Mouse (Mus musculus) hematopoietic stem cell, adult 5-6 weeks (primary cell): ENCODE results near the gene Gxylt2. TPM values are rescaled to one million over a fixed set of nuclear protein-coding genes. Genes with fewer than 3 reads are reported as not detected.
A peak's percentile ranks its signal among the peaks of the same experiment; 100 is the strongest.

Source experiments
- ATAC-seq, 2 experiments: fragments of 125-278 bp in 1 of 2; replicated peaks in 1 of 2; 2 replicates each; pipeline ENCODE4 v1.8.0; 2016 to 2017; ENCODE audit warnings: inconsistent platforms in 2 of 2, mild to moderate bottlenecking in 2 of 2, moderate number of reproducible peaks in 2 of 2, low read depth in 1 of 2, moderate TSS enrichment in 1 of 2; ENCODE audit not compliant: low FRiP score in 2 of 2, poor library complexity in 2 of 2, severe bottlenecking in 2 of 2, insufficient read depth in 1 of 2, low TSS enrichment in 1 of 2
- total RNA-seq: library from RNA; stranded (forward); fragments of 172-1452, 232-1000 nt; gene quantifications from 2 replicates; pipeline ENCODE4 v1.2.3, GENCODE M21; 2017

The Gxylt2 gene
- total RNA-seq, 1 experiment from 2014 or later = not detected

DNA sequence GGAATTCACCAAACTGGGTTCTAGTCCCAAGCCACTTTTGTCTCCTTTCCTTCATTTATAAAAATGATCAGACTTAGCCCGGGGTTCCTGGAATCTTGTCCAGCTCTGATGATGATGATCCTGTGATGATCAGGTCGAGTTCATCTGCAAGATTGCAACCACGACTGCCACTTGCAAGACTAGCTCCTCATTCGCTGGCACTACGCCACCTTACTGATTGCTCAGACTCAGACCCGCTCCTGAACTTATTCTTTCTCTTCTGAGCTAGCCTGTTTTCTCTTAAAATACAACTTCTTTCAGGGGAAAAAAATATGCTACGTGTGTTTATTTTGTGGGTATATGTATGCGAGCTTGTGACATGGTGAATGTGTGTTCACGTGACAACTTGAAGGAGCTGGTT is 4.5 kb downstream of the Gxylt2 start:
- ATAC-seq = no peak

DNA sequence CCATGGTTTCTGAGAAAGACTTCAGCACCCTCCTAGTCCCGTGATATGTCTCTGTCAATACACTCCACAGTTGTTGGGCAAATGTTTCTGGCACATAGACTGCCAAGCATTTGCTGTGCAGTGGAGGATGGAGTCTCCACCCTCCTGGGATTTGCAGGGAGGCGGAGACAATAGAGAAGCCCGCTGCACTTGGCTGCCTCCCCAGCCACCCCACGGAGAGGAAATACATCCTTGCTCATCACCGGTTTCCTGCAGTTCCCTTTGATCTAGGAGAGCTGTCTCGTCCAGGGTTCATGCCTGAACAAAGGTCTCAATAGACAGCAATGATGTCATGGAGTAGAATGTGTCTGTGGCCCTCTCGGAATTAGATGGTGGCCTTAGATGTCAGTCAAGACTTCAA is 4.9 kb downstream of the Gxylt2 start:
- ATAC-seq = no peak

DNA sequence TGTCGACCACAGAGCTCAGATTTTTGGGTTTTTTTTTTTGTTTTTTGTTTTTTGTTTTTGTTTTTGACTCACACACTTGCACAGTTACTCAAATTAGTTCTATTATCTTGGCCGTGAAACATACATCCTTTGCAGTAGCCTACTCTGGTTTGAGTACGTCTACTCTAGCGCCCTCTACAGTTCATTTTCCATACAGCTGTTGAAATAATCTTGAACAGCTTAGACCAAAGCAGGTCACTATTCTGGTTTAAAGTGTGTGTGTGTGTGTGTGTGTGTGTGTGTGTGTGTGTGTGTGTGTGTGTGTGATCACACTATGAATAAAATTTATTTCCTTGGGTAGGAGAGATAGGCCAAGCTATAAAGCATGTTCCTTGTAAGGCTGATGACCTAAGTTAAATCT is 5.6 kb downstream of the Gxylt2 start:
- ATAC-seq = no peak

DNA sequence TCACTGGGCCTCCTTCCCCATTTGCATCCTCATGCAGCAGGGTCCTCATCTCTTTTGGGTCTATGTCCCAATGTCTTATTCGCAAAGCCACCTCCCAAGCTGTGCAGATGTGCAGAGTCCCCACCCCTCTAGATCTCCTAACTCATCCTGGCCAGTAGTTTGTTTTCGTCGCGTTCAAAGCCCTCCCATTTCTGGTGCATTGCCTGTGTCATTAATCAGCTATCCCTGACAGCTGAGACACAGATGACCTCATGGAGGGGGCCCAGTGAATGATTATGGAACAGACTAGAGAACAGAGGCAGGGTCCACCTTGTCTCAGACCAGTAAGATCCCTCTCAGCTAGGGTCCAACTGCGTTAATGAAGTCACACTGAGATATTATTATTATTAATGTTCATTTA is 6.3 kb downstream of the Gxylt2 start:
- ATAC-seq = no peak

DNA sequence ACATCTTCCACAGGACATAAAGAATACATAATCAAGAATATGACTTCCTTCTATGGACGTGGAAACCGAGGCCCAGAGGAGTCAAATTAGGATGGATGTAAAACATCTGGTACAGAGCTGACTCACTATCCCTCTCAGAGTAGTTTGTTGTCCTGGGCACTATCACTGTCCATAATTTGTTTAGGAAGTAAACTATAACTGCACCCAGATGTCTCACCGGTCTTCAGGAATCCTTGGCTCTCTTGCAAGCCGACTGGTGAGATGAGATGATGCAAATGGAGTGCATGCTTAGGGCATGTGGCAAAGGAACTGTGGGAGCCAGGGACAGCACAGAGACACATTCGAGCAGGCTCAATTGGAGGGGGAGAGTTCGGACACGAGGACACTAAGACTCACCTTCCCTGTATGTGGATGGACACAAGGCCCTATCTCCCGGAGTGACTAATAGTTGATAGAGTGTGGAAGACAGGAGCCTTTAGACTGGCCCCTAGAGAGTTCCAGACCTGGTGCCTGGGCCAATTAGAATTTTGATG is 10.8 kb downstream of the Gxylt2 start:
- no peak for ATAC-seq

DNA sequence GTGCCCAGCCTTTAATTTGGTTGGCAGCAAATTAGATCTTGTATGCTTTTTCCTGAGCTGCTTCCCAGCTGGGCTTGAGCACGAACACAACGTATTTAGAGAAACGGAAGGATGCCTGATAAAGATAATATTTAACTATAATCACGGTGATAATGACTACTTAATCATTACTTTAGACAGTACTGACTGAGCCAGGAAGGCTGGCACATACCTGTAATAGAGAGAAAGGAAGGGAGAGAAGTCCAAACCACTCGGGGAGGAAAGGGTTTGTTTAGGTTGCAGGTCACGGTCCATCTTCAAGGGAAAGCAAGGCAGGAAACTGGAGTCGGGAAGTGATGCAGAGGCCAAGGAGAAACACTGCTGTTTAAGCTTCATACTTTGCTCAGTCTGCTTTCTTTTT is 11.6 kb downstream of the Gxylt2 start:
- no peak for ATAC-seq

DNA sequence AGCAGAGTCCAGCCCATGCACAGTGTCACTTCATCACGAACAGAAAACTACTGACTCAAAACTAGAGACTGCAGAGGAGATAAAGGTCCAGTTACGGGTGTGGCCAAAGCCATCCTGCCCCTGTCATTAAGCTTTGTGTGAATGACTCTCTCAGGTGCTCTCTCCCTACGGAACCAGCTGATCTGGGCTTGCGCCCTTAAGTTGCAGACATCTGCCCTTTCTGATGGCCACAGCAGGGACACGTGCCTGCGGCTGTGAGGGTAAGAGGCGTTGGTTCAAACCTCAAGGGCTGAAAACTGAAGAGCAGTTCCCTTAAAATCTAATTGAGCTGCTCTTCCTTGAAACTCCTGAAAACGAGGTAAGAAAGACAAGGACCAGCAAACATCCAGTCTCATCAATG is 12.3 kb downstream of the Gxylt2 start:
- no peak for ATAC-seq

DNA sequence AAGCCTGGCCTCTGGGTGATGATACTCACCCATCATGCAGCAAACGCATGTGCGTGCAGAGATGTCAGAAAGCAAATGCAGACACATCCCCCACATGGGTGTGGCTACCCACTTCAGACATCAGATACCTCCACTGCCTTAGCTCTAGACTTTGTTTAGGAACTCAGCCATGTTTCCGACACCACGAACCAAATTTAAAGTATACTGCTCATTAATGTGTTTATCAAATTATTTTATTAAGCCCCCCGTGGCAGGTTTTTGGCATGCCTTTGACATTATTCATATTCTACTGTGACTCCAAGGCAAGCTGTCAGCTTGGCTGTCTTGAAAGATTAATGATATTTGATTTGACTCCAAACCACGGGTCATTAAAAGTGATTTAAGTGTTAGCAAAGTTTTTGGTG is 15.6 kb downstream of the Gxylt2 start:
- no peak for ATAC-seq

DNA sequence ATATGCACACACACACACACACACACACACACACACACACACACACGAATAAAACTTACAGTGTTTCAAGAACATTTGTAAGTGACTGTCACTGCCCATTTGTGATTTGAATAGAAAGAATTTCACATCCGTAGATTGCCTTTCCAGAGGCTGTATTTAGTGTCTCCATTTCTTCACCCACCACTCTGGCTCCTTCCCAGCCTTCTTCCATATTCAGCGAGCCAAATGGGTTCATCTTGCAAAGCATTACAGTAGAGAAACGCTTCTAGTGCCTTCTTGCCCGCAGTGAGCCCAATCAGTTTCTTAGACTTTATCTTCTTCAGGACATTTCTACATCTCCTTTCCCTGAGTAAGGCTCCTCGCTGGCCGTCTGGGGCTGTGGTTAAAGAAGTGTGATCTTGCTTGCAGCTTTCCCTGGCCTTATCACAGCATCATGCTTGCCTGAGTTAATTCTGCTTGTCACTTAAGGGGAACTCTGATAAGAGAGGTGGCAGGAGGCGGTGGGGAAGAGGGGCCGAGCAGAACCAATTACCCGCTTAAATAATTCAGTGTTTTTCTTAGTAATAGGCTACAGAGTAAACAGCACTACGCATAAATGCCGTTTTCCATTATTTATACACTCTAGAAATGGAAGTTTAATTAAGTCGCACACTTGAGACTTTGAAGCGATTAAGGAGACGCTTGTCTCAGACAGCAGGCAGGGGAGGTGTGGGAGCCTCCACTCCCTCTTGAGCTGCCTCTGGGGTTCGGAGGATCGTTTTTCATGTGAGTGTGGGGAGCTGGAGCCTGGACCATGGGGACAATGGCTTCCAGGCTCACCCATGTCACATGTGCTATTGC is 16.6 kb downstream of the Gxylt2 start:
- peak; percentile 42 to 49; a peak in 1 of 4 replicates for ATAC-seq

DNA sequence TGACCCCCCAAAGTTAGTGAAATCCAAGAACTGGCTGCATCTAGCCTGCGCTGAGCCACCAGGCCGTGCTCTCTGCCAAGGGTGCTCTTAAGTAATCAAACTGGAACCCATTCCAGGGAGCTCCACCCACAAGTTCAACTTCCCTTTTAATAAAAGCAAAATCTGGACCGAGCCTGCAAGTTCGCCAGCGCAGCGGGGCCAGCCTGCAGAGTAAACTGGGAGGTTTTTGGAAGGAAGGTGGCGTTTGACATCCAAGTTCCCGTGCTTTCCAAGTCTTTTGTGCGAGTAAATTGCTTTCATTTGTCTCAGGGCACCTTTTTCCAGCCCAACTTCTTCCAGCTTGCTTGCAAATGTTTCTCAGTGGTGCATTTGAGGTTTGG is 27.5 kb downstream of the Gxylt2 start:
- peak in 1 of 2 experiments; percentile 62; a peak in 2 of 4 replicates for ATAC-seq

DNA sequence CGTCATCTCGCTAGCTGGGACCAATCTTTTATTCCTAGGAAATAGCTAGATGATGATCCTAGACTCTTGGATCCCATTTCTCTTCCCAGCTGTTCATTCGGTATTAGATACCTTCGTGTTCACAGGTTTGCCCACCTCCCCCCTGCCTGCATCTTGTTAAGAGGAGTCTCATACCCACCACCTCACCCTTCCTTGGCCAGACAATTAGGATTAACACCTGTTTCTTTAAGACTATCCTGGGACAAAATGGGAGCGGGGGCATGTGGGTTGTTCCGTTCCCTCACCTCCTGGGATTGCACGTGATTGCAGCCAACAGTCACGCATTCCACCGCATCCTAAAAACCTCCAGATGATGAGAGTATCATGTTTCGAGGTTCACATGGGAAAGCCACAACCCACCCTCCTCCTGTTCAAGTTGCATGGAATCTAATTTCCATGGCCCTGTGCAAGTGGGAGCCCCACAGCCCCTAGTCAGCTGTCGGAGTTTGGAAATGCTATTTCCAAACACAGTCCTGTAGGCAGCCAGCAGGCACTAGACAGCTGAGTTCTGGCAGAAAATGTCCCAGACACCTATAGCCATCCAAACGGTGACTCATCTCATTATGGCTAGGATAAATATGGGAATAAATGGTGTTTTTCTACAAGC is 28.0 kb downstream of the Gxylt2 start:
- no peak for ATAC-seq

DNA sequence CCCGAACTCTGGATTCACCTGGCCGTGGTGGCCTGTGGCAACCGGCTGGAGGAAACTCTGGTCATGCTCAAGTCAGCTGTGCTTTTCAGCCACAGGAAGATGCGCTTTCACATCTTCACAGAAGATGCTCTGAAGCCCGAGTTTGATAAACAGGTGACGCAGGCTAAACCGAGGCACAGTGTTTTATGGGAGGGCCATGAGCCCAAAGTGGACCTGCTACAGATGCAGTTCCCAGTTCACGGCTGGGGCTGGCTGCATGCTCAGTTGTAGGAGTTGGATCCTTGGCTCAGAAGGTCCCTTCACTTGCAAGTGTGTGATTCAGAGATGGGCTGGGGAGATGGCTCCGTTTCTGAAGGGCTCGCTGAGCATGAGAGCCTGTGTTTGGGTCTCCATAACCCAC is 28.7 kb downstream of the Gxylt2 start:
- ATAC-seq = no peak

DNA sequence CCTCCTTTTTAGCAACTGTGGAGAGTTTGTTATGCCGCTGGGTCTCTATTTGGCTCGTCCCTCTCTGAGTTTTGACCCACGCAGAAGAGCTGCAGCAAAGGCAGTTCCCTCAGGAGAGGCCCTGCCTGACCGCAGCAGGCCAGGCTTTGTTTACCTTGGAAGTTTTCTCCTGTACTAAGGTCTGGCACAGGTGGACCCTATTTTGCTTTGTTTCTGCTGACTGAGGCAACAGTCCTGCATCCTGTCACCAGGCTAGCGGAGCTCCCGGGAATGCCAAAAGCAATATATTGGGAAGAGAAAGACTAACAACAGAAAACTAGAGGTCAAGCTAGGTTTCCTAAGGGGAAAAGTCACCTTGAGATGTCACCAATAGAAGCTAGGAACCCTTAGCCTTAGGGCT is 29.8 kb downstream of the Gxylt2 start:
- no peak for ATAC-seq

DNA sequence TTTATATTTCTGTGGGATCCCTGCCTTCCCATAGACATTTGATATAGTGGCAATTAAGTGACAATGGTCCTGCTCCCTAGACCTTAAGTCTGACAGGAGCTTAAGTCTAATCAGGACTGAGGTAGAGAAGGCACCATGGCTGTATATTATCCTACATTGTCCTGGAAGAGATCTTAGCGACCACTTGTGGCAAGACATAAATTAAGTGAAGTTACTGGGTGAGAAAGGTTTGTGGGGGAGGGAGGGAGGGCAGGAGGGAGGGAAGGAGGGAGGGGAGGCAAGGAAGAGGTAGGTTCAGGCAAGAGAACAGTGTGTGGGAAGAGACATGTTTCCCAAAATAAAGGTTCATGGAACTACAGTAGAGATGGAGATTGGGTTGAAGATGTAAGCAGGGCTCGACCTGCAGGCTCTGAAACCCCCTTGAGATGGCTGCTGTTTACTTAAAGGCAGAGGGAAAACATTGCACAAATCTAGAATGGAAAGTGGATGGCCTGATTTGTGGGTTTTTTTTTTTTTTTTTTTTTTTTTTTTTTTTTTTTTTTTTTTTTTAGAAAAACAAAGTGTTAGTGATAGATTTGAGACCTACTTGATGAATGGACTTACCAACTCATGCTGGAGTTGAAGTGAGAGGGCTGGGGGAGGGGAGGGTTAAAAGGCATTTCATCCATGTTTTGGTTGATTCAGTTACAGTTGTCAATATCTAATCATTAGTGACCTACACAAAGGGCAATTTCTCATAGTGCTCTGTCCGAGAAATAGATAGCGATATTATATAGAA is 54.1 kb downstream of the Gxylt2 start:
- ATAC-seq = no peak

DNA sequence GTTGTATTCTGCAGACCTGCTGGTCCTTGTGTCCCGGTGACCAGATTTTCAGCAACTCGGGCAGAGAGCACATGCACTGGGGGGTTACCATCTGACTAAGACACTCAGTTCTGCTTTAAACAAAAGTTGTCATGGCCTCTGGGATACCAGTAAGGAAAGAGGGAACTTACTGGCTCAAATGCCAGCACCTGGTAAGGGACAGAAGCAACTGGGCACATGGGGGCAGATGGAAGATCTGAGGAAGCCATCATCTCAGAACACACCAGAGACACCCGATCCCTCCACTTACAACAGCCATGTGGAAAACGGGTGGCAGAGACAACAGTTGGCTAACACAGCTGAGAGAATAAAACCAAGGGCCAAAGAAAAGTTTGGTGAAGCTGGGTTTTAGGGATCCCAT is 63.2 kb downstream of the Gxylt2 start:
- ATAC-seq = no peak

DNA sequence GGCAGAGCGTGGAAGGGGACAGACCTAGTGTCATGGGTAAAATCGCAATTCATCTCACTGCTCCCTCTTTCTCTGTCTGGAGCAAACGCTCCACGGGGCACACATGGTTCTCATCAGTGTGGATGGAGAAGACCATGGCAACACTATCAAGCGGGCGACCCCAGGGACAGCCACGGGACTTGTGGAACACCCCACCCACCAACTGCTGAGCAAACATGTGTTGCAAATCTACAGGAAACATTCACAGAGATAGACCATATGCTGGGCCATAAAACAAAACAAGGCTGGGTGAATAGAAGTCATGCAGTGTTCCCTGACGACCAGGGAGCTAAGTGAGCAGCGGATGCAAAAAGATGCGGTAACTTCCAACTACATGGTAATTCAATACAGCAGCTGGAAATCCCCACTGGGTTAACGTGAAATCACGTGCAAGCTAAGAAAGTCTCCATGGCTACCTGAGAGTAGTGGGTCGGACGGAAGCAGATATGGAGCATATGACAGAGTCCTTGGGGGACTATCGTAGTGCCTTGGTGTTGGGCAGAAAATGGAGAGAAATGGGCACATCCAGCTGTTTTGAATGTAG is 71.5 kb downstream of the Gxylt2 start:
- no peak for ATAC-seq

DNA sequence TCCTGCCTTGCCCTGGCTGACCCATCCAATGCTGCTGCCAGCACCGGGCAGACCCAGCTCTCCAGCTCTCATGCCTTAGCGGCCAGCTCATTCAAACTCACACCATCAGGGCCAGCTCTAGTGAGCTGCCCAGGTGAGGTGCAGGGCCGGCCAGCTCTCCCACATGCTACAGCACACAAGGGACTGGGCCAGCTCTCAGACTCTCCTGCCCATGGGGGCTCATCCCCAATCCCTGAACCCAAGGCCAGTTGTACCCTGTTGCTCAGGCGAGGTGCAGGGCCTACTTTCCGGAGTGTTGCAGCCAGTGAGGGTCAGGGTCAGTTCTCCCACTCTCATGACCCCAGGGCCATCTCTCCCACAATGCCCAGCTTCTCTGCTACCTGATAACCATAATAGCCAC is 74.1 kb downstream of the Gxylt2 start:
- no peak; a peak in 1 of 4 replicates for ATAC-seq

DNA sequence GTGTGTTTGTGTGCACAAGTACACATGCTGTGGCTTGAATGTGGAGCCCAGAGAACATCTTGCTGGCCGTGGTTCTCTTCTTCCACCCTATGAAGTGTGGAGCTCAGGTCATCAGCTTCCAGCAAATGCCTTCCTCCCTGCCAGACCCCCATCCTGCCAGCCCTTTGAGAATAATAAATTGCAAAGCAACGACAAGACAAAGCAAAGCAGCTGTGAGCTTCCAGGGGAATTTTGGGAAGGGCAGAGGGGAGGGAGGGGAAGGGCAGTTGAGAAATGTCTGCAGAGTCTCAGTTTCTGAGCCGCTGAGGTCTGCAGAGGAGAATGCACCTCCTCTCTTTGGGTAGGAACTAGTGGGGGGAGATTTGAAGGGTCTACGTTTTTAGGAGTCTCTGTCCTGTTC is 75.9 kb downstream of the Gxylt2 start:
- ATAC-seq = no peak
